Mouse (Mus musculus) embryonic facial prominence, embryonic 11.5 days (tissue): Measurements from ENCODE around the gene Gm17655. TPM values are rescaled to one million over a fixed set of nuclear protein-coding genes. Genes with fewer than 3 reads are reported as not detected.
"Not testable (repeated sequence)": the region's sequence is repeated elsewhere in the genome, so short reads cannot be mapped to it uniquely, and the experiment has no call there.

Source experiments
- ATAC-seq: fragments of 200-750 bp; cut with Nextera tagmentation; replicated peaks from 2 replicates; pipeline ENCODE4 v1.8.0; 2017; ENCODE audit warnings: low read depth; ENCODE audit not compliant: insufficient number of reproducible peaks, low FRiP score, low TSS enrichment
- DNase-seq: peaks from one replicate; pipeline ENCODE4 v3.0.0-alpha.2; 2015; ENCODE audit warnings: low spot score
- H3K27ac ChIP-seq: fragments of 300-500 bp; sonication (generic); replicated peaks from 2 replicates; pipeline ENCODE4 v1.5.1; 2014; ENCODE audit warnings: mild to moderate bottlenecking, low read depth, low read length, control low read depth
- H3K27me3 ChIP-seq: fragments of 300-500 bp; sonication (generic); 2 replicates; pipeline ENCODE4 v1.6.1; 2014; ENCODE audit warnings: mild to moderate bottlenecking, low read length, moderate library complexity, mixed read lengths; ENCODE audit not compliant: control insufficient read depth, insufficient read depth
- H3K36me3 ChIP-seq: fragments of 300-500 bp; sonication (generic); replicated peaks from 2 replicates; pipeline ENCODE4 v1.6.1; 2014; ENCODE audit warnings: low read depth, mild to moderate bottlenecking, low read length, moderate library complexity, mixed read lengths; ENCODE audit not compliant: control insufficient read depth, insufficient read depth
- H3K4me1 ChIP-seq: fragments of 300-500 bp; sonication (generic); 2 replicates; pipeline ENCODE4 v1.6.1; 2014; ENCODE audit warnings: low read length, mixed read lengths; ENCODE audit not compliant: control insufficient read depth, insufficient read depth
- H3K4me2 ChIP-seq: fragments of 300-500 bp; sonication (generic); 2 replicates; pipeline ENCODE4 v1.6.1; 2014; ENCODE audit warnings: low read depth, mild to moderate bottlenecking, control low read depth, low read length, moderate library complexity
- H3K4me3 ChIP-seq: fragments of 300-500 bp; sonication (generic); 2 replicates; pipeline ENCODE4 v1.5.1; 2014; ENCODE audit warnings: low read depth, low read length, control low read depth
- H3K9ac ChIP-seq: fragments of 300-500 bp; sonication (generic); replicated peaks from 2 replicates; pipeline ENCODE4 v1.6.1; 2014; ENCODE audit warnings: mild to moderate bottlenecking, control low read depth, low read length
- H3K9me3 ChIP-seq: fragments of 300-500 bp; sonication (generic); replicated peaks from 2 replicates; pipeline ENCODE4 v1.6.1; 2016; ENCODE audit warnings: mild to moderate bottlenecking, low read length, inconsistent platforms, mixed read lengths; ENCODE audit not compliant: control insufficient read depth
- WGBS: fragments of 180-500 bp; shearing (Covaris S2); extraction: QIAGEN DNeasy Blood & Tissue Kit; methylation state at CpG from one replicate; pipeline ENCODE4 v1.1.7; 2014; 5-methylcytosine and 5-hydroxymethylcytosine counted together
- polyA plus RNA-seq: library from polyadenylated mRNA; unstranded; fragments of >200 nt; fragmentation: Nextera tagmentation; extraction: Ambion mirVana; gene quantifications from 2 replicates; pipeline ENCODE4 v1.2.1, GENCODE M21; 2014

Gm17655 gene
- polyA plus RNA-seq, 1 experiment from 2014 or later = 4.5 TPM

GRCm38 (mm10) chr5:110023694-110024427, 48.5 kb downstream of the Gm17655 start:
- 37% methylated on average over 8 of the region's 8 CpGs for WGBS
- ATAC-seq (peak; percentile 59; the same call in 1 of the 2 replicates), DNase-seq (peak; percentile 64)
- not testable (repeated sequence) for H3K4me1 ChIP-seq, H3K27me3 ChIP-seq, H3K36me3 ChIP-seq, H3K27ac ChIP-seq, H3K9me3 ChIP-seq, H3K4me3 ChIP-seq, H3K4me2 ChIP-seq
- 0 out of 2 replicates have a peak overlapping the region, but pooled peaks have one; percentile 13 for H3K9ac ChIP-seq

GRCm38 (mm10) chr5:110023273-110023672, 49.0 kb downstream of the Gm17655 start:
- WGBS = 52% methylated on average over 9 of the region's 9 CpGs
- H3K27me3 ChIP-seq = no peaks in the 10 kb centered on the region
- H3K9ac ChIP-seq = 0 out of 2 replicates have a peak overlapping the region, but pooled peaks have one; percentile 13
- DNase-seq = peak; percentile 4
- 0 out of 2 replicates have a peak overlapping the region, but pooled peaks have one; percentile 10 for H3K4me2 ChIP-seq
- no peak overlapping the region for H3K4me3 ChIP-seq
- no peaks in the 10 kb centered on the region for H3K36me3 ChIP-seq
- no peak for ATAC-seq
- no peaks in the 10 kb centered on the region for H3K4me1 ChIP-seq
- no peak overlapping the region for H3K27ac ChIP-seq
- H3K9me3 ChIP-seq = no peaks in the 10 kb centered on the region

DNA sequence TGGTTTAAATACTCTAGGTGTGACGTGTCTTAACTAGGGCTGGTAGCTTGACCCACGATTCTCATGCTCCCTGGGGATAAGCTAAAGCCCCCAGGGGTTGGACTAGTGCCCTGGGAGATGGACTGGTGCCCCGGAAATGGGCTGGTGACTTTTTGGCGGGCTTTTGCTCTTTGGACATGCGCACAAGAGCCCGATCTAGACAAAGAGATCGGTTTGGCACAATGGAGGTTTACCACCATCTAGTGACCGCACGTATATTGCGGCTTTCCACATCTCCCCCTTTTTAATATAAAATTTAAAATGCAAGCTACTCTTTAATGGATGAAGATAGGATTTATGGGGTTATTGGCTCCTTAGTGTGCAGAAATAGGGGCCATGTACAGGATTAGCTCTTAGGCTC, 56.5 kb downstream of the Gm17655 start:
- not testable (repeated sequence) for H3K4me2 ChIP-seq, H3K27ac ChIP-seq, DNase-seq, H3K4me1 ChIP-seq, H3K9ac ChIP-seq, H3K9me3 ChIP-seq, H3K27me3 ChIP-seq, H3K4me3 ChIP-seq, ATAC-seq, H3K36me3 ChIP-seq
- WGBS = 91% methylated on average over 10 of the region's 10 CpGs

Other genes with a start within 250 kb of the Gm17655 start
- 0.35 and 0.98 TPM in 2 replicates for gene Gm15446, start 149.1 kb downstream of the Gm17655 start, polyA plus RNA-seq
- gene Zfp932, start 76.0 kb downstream of the Gm17655 start, polyA plus RNA-seq = 22.3 and 26.7 TPM in 2 replicates
- 1.3 and 1.5 TPM in 2 replicates for gene Gm35315, start 21.9 kb upstream of the Gm17655 start, polyA plus RNA-seq
- gene Plcxd1, start 27.5 kb upstream of the Gm17655 start, polyA plus RNA-seq = 0.27 and 0.39 TPM in 2 replicates
- 20.9 and 24.8 TPM in 2 replicates for gene Gtpbp6, start 35.7 kb upstream of the Gm17655 start, polyA plus RNA-seq
- 4.5 and 4.8 TPM in 2 replicates for gene Zfp605, start 37.6 kb upstream of the Gm17655 start, polyA plus RNA-seq
- gene Chfr, start 63.3 kb upstream of the Gm17655 start, polyA plus RNA-seq = 46.2 and 47.7 TPM in 2 replicates
- gene Golga3, start 104.2 kb upstream of the Gm17655 start, polyA plus RNA-seq = 21.1 and 21.9 TPM in 2 replicates
- gene Ankle2, start 158.5 kb upstream of the Gm17655 start, polyA plus RNA-seq = 44.8 and 46.1 TPM in 2 replicates
- 83.6 and 86.2 TPM in 2 replicates for gene Pgam5, start 197.4 kb upstream of the Gm17655 start, polyA plus RNA-seq
- gene Pxmp2, start 213.7 kb upstream of the Gm17655 start, polyA plus RNA-seq = 7.8 and 9.7 TPM in 2 replicates
- 41.0 and 46.1 TPM in 2 replicates for gene Pole, start 213.8 kb upstream of the Gm17655 start, polyA plus RNA-seq